Mouse (Mus musculus) embryonic facial prominence, embryonic 14.5 days (tissue): ENCODE measurements at regions not wholly inside any gene's neighbourhood (a gene's known extent, or its start where the extent isn't known, plus 50 kb on each side); places are given as distances from the start of the nearest gene placed in this dataset.

Experiments used
- ATAC-seq: fragments of 200-750 bp; cut with Nextera tagmentation; 2 replicates; pipeline ENCODE4 v1.8.0; 2017; ENCODE audit warnings: low read depth, moderate number of reproducible peaks, moderate TSS enrichment
- DNase-seq: peaks from one replicate; pipeline ENCODE4 v3.0.0-alpha.2; 2015; ENCODE audit warnings: low spot score
- H3K27ac ChIP-seq: fragments of 300-500 bp; sonication (generic); replicated peaks from 2 replicates; pipeline ENCODE4 v1.5.1; 2014; ENCODE audit warnings: low read depth, mild to moderate bottlenecking, low read length, moderate library complexity
- H3K27me3 ChIP-seq: fragments of 300-500 bp; sonication (generic); replicated peaks from 2 replicates; pipeline ENCODE4 v1.6.1; 2014; ENCODE audit warnings: low read length; ENCODE audit not compliant: control insufficient read depth, insufficient read depth
- H3K36me3 ChIP-seq: fragments of 300-500 bp; sonication (generic); 2 replicates; pipeline ENCODE4 v1.6.1; 2014; ENCODE audit warnings: low read length, mixed read lengths; ENCODE audit not compliant: control insufficient read depth, insufficient read depth
- H3K4me1 ChIP-seq: fragments of 300-500 bp; sonication (generic); 2 replicates; pipeline ENCODE4 v1.6.1; 2014; ENCODE audit warnings: antibody characterized with exemption, low read length; ENCODE audit not compliant: control insufficient read depth, insufficient read depth
- H3K4me2 ChIP-seq: fragments of 300-500 bp; sonication (generic); 2 replicates; pipeline ENCODE4 v1.6.1; 2014; ENCODE audit warnings: low read depth, mild to moderate bottlenecking, low read length, moderate library complexity, mixed read lengths
- H3K4me3 ChIP-seq: fragments of 300-500 bp; sonication (generic); 2 replicates; pipeline ENCODE4 v1.5.1; 2014; ENCODE audit warnings: low read depth, mild to moderate bottlenecking, low read length
- H3K9ac ChIP-seq: fragments of 300-500 bp; sonication (generic); 2 replicates; pipeline ENCODE4 v1.6.1; 2014; ENCODE audit warnings: low read depth, mild to moderate bottlenecking, low read length, moderate library complexity, mixed read lengths
- H3K9me3 ChIP-seq: fragments of 300-500 bp; sonication (generic); 2 replicates; pipeline ENCODE4 v1.6.1; 2016; ENCODE audit warnings: low read length; ENCODE audit not compliant: control insufficient read depth
- WGBS: fragments of 180-500 bp; shearing (Covaris S2); extraction: QIAGEN DNeasy Blood & Tissue Kit; methylation state at CpG from one replicate; pipeline ENCODE4 v1.1.7; 2014; 5-methylcytosine and 5-hydroxymethylcytosine counted together

GRCm38 (mm10) chr6:78165615-78166014 lies 186.1 kb upstream of the Ctnna2 start:
- Histone ChIP-seq H3K4me2 (no peak overlapping the region), H3K4me3 (no peak overlapping the region), H3K4me1 (no peaks in the 10 kb centered on the region), H3K9me3 (no peaks in the 10 kb centered on the region), H3K27me3 (no peaks in the 10 kb centered on the region), H3K27ac (no peak overlapping the region), H3K9ac (no peak overlapping the region), H3K36me3 (no peaks in the 10 kb centered on the region)
- DNase-seq (peak; percentile 9), ATAC-seq (no peak)
- WGBS: 15% methylated on average over 4 of the region's 4 CpGs
